Mouse (Mus musculus): Measurements from ENCODE around the gene Mnd1.

Mnd1 gene

GRCm38 (mm10) chr3:84048729-84049175, 106.8 kb downstream of the Mnd1 start:
- in situ Hi-C loops (cut with MboI, MseI): no loop called here

- in situ Hi-C loops (cut with MboI, MseI): no loop called here
These were observed 109.4 kb downstream of the Mnd1 start for GRCm38 (mm10) chr3:84046206-84046605.

GRCm38 (mm10) chr3:84041739-84042138, 113.8 kb downstream of the Mnd1 start:
- in situ Hi-C loops (cut with MboI, MseI): no loop called here

- in situ Hi-C loops (cut with MboI, MseI): no loop called here
These were observed 115.0 kb downstream of the Mnd1 start for GRCm38 (mm10) chr3:84040476-84041082.

GRCm38 (mm10) chr3:84039646-84040475, 115.7 kb downstream of the Mnd1 start, which contains the start of gene Tmem131l:
Gene Tmem131l (minus strand): TSS chr3:84040175.
- in situ Hi-C loops (cut with MboI, MseI): no loop called here

- in situ Hi-C loops (cut with MboI, MseI): no loop called here
These were observed 116.5 kb downstream of the Mnd1 start for GRCm38 (mm10) chr3:84038981-84039645.

- in situ Hi-C loops (cut with MboI, MseI): no loop called here
These were observed 117.5 kb downstream of the Mnd1 start for GRCm38 (mm10) chr3:84038126-84038525.

Data from regulatory T cell (primary cell).